Mouse (Mus musculus) bone marrow macrophage, adult 2 months (primary cell): ENCODE results near the gene Cyp1a1.

Source experiments
- CTCF ChIP-seq: IDR thresholded peaks from 2 replicates; pipeline ENCODE4 v1.5.1; 2012; ENCODE audit warnings: low read depth, mild to moderate bottlenecking, low read length, moderate library complexity
- POLR2A ChIP-seq: IDR thresholded peaks from 2 replicates; pipeline ENCODE4 v1.6.1; 2012; ENCODE audit warnings: mild to moderate bottlenecking, low read depth, low read length, borderline replicate concordance

DNA sequence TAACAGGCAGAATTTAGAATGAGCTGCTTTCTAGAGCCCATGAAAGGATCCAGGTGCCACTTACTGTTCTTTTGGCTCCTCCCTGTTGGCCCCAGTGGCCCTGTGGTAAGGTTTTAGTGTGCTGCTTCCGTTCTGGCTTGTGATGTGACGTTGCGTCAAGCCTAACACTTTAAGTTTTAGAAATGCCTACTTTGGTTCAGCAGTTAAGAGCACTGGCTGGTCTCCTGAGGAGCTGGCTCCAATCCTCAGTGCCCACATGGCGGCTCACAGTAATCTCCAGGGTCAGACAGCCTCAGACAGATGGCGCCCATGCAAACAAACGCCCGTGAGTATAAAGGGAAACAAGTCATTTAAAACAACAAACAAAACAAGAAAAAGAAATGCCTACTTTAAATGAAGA, 30.7 kb downstream of the Cyp1a1 start:
- no peak for TF ChIP-seq POLR2A
- TF ChIP-seq CTCF = no peak
